Mouse (Mus musculus): ENCODE results near the gene Tgfa. TPM values are rescaled to one million over a fixed set of nuclear protein-coding genes. Genes with fewer than 3 reads are reported as not detected.

Tgfa gene
- polyA plus RNA-seq, 1 experiment from 2014 or later: 4.5 TPM

DNA sequence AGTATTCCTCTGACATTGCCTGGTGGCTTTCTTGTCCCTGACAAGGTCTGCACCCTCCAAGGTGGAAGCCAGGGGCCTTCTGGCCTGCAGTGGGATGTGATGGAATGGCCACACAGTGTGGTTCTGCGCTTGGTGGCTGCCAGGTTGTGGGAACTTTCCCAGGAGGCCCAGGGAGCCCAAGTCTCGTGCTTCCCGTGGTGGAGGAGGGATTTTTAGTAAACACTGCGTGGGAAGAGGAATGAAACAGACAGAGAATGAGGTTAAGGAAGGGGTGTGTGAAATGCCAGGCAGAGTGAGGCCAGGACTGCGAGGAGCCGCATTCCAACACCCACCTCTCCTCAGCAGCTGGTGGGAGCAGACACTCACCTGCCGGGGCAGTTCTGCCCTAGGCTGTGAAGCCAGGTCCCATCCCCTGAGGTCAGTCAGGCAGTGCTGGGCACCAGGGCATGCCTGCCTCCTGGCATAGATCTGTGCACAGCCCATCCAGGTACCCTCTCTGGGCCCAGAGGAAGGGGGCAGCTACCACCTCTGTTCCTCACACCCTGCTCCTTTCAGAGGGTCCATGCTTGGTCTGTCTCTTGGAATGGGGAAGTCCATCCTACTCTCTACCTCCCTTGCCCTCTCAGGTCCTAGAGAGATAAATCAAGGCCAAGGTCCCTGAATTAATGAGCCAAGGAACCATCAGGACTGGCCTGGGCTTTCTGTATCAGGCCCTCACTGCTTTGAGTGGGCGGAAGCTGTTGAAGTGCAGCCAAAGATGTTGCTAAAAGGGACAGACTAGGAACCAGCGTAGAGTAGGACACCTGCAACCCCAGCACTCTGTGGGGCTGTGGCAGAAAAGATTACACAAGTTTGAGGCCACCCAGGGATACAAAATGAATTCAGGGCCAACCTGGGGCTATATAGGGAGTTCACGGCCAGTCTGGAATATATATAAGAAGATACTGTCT is 57.4 kb downstream of the Tgfa start:
- ATAC-seq (ENCODE audit: low read depth) (no peak), DNase-seq (ENCODE audit: low spot score) (no peak)
- no peaks in the 10 kb centered on the region for H3K9me3 ChIP-seq (ENCODE audit: control insufficient read depth, low read length)
- 67% methylated on average over 10 of the region's 10 CpGs for WGBS
- no peaks in the 10 kb centered on the region for H3K27me3 ChIP-seq (replicated peaks; ENCODE audit: control insufficient read depth, insufficient read depth, low read length)
- H3K27ac ChIP-seq (replicated peaks; ENCODE audit: low read depth, low read length): no peak overlapping the region
- no peak overlapping the region for H3K4me3 ChIP-seq (ENCODE audit: low read depth, low read length)
- no peaks in the 10 kb centered on the region for H3K4me1 ChIP-seq (ENCODE audit: control insufficient read depth, insufficient read depth, low read length)
- H3K36me3 ChIP-seq (ENCODE audit: control insufficient read depth, insufficient read depth, low read length): no peaks in the 10 kb centered on the region
- H3K4me2 ChIP-seq (ENCODE audit: low read depth, low read length): no peak overlapping the region
- H3K9ac ChIP-seq (ENCODE audit: low read depth, low read length): no peak overlapping the region

GRCm38 (mm10) chr6:86255899-86256298 is 60.9 kb downstream of the Tgfa start:
- Histone ChIP-seq H3K36me3 (ENCODE audit: control insufficient read depth, insufficient read depth, low read length) (no peaks in the 10 kb centered on the region), H3K4me3 (ENCODE audit: low read depth, low read length) (no peak overlapping the region), H3K27ac (replicated peaks; ENCODE audit: low read depth, low read length) (no peak overlapping the region), H3K4me2 (ENCODE audit: low read depth, low read length) (no peak overlapping the region), H3K4me1 (ENCODE audit: control insufficient read depth, insufficient read depth, low read length) (no peaks in the 10 kb centered on the region), H3K9me3 (ENCODE audit: control insufficient read depth, low read length) (no peaks in the 10 kb centered on the region), H3K27me3 (replicated peaks; ENCODE audit: control insufficient read depth, insufficient read depth, low read length) (no peaks in the 10 kb centered on the region), H3K9ac (ENCODE audit: low read depth, low read length) (no peak overlapping the region)
- ATAC-seq (ENCODE audit: low read depth): no peak
- DNase-seq (ENCODE audit: low spot score): no peak
- WGBS: 84% methylated on average over 9 of the region's 9 CpGs

DNA sequence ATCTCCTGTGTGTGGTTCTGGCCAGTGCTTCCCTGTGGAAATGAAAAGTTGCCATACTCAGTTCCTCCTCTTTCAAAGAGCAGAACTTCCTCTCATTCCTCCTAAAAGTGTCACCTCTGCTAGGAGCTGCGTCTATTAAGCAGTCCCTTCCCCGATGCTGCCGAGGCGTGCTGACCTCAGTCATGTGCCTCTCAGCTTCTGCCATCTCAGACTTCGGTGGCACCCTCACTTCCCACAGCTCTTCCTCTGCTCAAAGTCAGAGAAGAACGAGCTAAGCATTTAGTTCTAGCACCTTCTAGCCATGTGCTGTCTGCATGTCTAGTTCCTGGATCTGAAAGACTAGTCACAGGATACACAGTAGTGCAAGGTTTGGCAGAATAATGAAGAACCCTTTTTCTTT is 64.2 kb downstream of the Tgfa start:
- WGBS: 90% methylated on average over 6 of the region's 6 CpGs
- ATAC-seq (ENCODE audit: low read depth): no peak
- Histone ChIP-seq H3K36me3 (ENCODE audit: control insufficient read depth, insufficient read depth, low read length) (no peaks in the 10 kb centered on the region), H3K27me3 (replicated peaks; ENCODE audit: control insufficient read depth, insufficient read depth, low read length) (no peaks in the 10 kb centered on the region), H3K4me2 (ENCODE audit: low read depth, low read length) (no peak overlapping the region), H3K27ac (replicated peaks; ENCODE audit: low read depth, low read length) (no peak overlapping the region), H3K9me3 (ENCODE audit: control insufficient read depth, low read length) (no peaks in the 10 kb centered on the region), H3K4me1 (ENCODE audit: control insufficient read depth, insufficient read depth, low read length) (no peaks in the 10 kb centered on the region), H3K4me3 (ENCODE audit: low read depth, low read length) (no peak overlapping the region), H3K9ac (ENCODE audit: low read depth, low read length) (no peak overlapping the region)
- DNase-seq (ENCODE audit: low spot score): no peak

- Histone ChIP-seq H3K36me3 (ENCODE audit: control insufficient read depth, insufficient read depth, low read length) (no peaks in the 10 kb centered on the region), H3K9ac (ENCODE audit: low read depth, low read length) (no peak overlapping the region), H3K4me2 (ENCODE audit: low read depth, low read length) (no peak overlapping the region), H3K27ac (replicated peaks; ENCODE audit: low read depth, low read length) (no peak overlapping the region), H3K4me3 (ENCODE audit: low read depth, low read length) (no peak overlapping the region), H3K27me3 (replicated peaks; ENCODE audit: control insufficient read depth, insufficient read depth, low read length) (no peaks in the 10 kb centered on the region), H3K9me3 (ENCODE audit: control insufficient read depth, low read length) (no peaks in the 10 kb centered on the region), H3K4me1 (ENCODE audit: control insufficient read depth, insufficient read depth, low read length) (no peaks in the 10 kb centered on the region)
- WGBS: 56% methylated on average over 7 of the region's 7 CpGs
- DNase-seq (ENCODE audit: low spot score) (no peak), ATAC-seq (ENCODE audit: low read depth) (no peak)
Measured at GRCm38 (mm10) chr6:86260322-86261050, 65.5 kb downstream of the Tgfa start.

GRCm38 (mm10) chr6:86266786-86267185 is 71.8 kb downstream of the Tgfa start:
- ATAC-seq (ENCODE audit: low read depth): no peak
- Histone ChIP-seq H3K4me2 (ENCODE audit: low read depth, low read length) (no peak overlapping the region), H3K4me3 (ENCODE audit: low read depth, low read length) (no peak overlapping the region), H3K9me3 (ENCODE audit: control insufficient read depth, low read length) (no peaks in the 10 kb centered on the region), H3K36me3 (ENCODE audit: control insufficient read depth, insufficient read depth, low read length) (no peaks in the 10 kb centered on the region), H3K27ac (replicated peaks; ENCODE audit: low read depth, low read length) (no peak overlapping the region), H3K4me1 (ENCODE audit: control insufficient read depth, insufficient read depth, low read length) (peaks cover 4% of the 10 kb centered on the region; the same call in 1 of the 2 replicates), H3K9ac (ENCODE audit: low read depth, low read length) (no peak overlapping the region), H3K27me3 (replicated peaks; ENCODE audit: control insufficient read depth, insufficient read depth, low read length) (no peaks in the 10 kb centered on the region)
- WGBS: 65% methylated on average over 5 of the region's 5 CpGs
- peak; percentile 48 for DNase-seq (ENCODE audit: low spot score)

GRCm38 (mm10) chr6:86270373-86271068 is 75.5 kb downstream of the Tgfa start:
- DNase-seq (ENCODE audit: low spot score) (peak; percentile 30), ATAC-seq (ENCODE audit: low read depth) (no peak)
- H3K27me3 ChIP-seq (replicated peaks; ENCODE audit: control insufficient read depth, insufficient read depth, low read length): no peaks in the 10 kb centered on the region
- no peak overlapping the region for H3K9ac ChIP-seq (ENCODE audit: low read depth, low read length)
- H3K4me3 ChIP-seq (ENCODE audit: low read depth, low read length): no peak overlapping the region
- H3K9me3 ChIP-seq (ENCODE audit: control insufficient read depth, low read length): 0 out of 2 replicates have a peak, but pooled peaks cover under 1% of the 10 kb centered on the region
- no peak overlapping the region for H3K27ac ChIP-seq (replicated peaks; ENCODE audit: low read depth, low read length)
- H3K4me1 ChIP-seq (ENCODE audit: control insufficient read depth, insufficient read depth, low read length): peaks cover 4% of the 10 kb centered on the region; the same call in 1 of the 2 replicates
- no peaks in the 10 kb centered on the region for H3K36me3 ChIP-seq (ENCODE audit: control insufficient read depth, insufficient read depth, low read length)
- no peak overlapping the region for H3K4me2 ChIP-seq (ENCODE audit: low read depth, low read length)
- WGBS: 58% methylated on average over 8 of the region's 8 CpGs

- no peak overlapping the region for H3K4me3 ChIP-seq (ENCODE audit: low read depth, low read length)
- ATAC-seq (ENCODE audit: low read depth) (no peak), DNase-seq (ENCODE audit: low spot score) (no peak)
- H3K9ac ChIP-seq (ENCODE audit: low read depth, low read length): no peak overlapping the region
- H3K36me3 ChIP-seq (ENCODE audit: control insufficient read depth, insufficient read depth, low read length): no peaks in the 10 kb centered on the region
- H3K4me1 ChIP-seq (ENCODE audit: control insufficient read depth, insufficient read depth, low read length): peaks cover 4% of the 10 kb centered on the region; the same call in 1 of the 2 replicates
- no peak overlapping the region for H3K4me2 ChIP-seq (ENCODE audit: low read depth, low read length)
- H3K9me3 ChIP-seq (ENCODE audit: control insufficient read depth, low read length): 0 out of 2 replicates have a peak, but pooled peaks cover 4% of the 10 kb centered on the region
- WGBS: 81% methylated on average over 5 of the region's 5 CpGs
- H3K27me3 ChIP-seq (replicated peaks; ENCODE audit: control insufficient read depth, insufficient read depth, low read length): no peaks in the 10 kb centered on the region
- H3K27ac ChIP-seq (replicated peaks; ENCODE audit: low read depth, low read length): no peak overlapping the region
Measured at GRCm38 (mm10) chr6:86271130-86271529, 76.1 kb downstream of the Tgfa start.

DNA sequence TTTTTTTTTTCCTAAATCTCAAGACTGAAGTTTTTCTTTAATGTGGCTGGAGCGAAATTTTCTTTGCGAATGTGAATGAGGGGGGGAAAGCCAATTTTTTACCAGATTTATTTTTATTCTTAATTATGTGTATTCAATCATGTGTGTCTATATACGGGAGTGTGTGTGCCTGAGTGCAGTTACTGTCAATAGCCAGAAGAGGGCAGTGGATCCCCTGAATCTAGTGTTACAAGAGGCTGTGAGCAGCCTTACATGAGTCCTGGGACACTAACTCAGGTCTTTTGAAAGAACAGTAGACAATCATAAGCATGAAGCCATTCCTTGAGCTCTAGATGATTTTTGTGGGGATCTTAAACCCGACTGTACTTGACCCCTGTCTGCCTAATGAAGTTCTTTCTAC is 80.7 kb downstream of the Tgfa start:
- WGBS: 92% methylated on average over 4 of the region's 4 CpGs
- H3K4me3 ChIP-seq (ENCODE audit: low read depth, low read length): no peak overlapping the region
- DNase-seq (ENCODE audit: low spot score) (no peak), ATAC-seq (ENCODE audit: low read depth) (no peak)
- no peaks in the 10 kb centered on the region for H3K4me1 ChIP-seq (ENCODE audit: control insufficient read depth, insufficient read depth, low read length)
- H3K4me2 ChIP-seq (ENCODE audit: low read depth, low read length): no peak overlapping the region
- H3K9ac ChIP-seq (ENCODE audit: low read depth, low read length): no peak overlapping the region
- H3K9me3 ChIP-seq (ENCODE audit: control insufficient read depth, low read length): 0 out of 2 replicates have a peak, but pooled peaks cover 4% of the 10 kb centered on the region
- no peaks in the 10 kb centered on the region for H3K27me3 ChIP-seq (replicated peaks; ENCODE audit: control insufficient read depth, insufficient read depth, low read length)
- no peaks in the 10 kb centered on the region for H3K36me3 ChIP-seq (ENCODE audit: control insufficient read depth, insufficient read depth, low read length)
- no peak overlapping the region for H3K27ac ChIP-seq (replicated peaks; ENCODE audit: low read depth, low read length)

All from embryonic facial prominence, embryonic 14.5 days (tissue).